Mouse (Mus musculus) ES-E14 (cell line): ENCODE results near the gene Mrpl36.

Experiments used
- HCFC1 ChIP-seq: IDR thresholded peaks from 2 replicates; pipeline ENCODE4 v1.6.1; 2012; ENCODE audit warnings: low read length, inconsistent platforms, borderline replicate concordance; ENCODE audit not compliant: insufficient read depth
- MAFK ChIP-seq: IDR thresholded peaks from 2 replicates; pipeline ENCODE4 v1.6.1; 2014; ENCODE audit warnings: mild to moderate bottlenecking, low read depth, low read length, inconsistent platforms; ENCODE audit not compliant: insufficient read depth
- ZC3H11A ChIP-seq: IDR thresholded peaks from 2 replicates; pipeline ENCODE4 v1.6.1; 2012; ENCODE audit warnings: low read depth, mild to moderate bottlenecking, inconsistent platforms, low read length, borderline replicate concordance
- ZNF384 ChIP-seq: IDR thresholded peaks from 2 replicates; pipeline ENCODE4 v1.6.1; 2012; ENCODE audit warnings: low read depth, low read length, inconsistent platforms

GRCm38 (mm10) chr13:73306430-73306829 is 21.9 kb upstream of the Mrpl36 start:
- TF ChIP-seq HCFC1, result no peak
- no peak for TF ChIP-seq ZNF384
- no peak for TF ChIP-seq MAFK
- no peak for TF ChIP-seq ZC3H11A
